Mouse (Mus musculus) urinary bladder, adult 2 months (tissue): ENCODE measurements around the gene Tbc1d1. TPM values are rescaled to one million over a fixed set of nuclear protein-coding genes. Genes with fewer than 3 reads are reported as not detected.
A peak's percentile ranks its signal among the peaks of the same experiment; 100 is the strongest.

Source experiments
- DNase-seq: peaks from one replicate; pipeline ENCODE4 v3.0.0; 2022; ENCODE audit warnings: low spot score
- polyA plus RNA-seq: library from polyadenylated mRNA; depleted of rRNA; stranded (reverse); fragments of >200 nt; gene quantifications from 2 replicates; pipeline ENCODE4 v1.2.3, GENCODE M21; 2012

The Tbc1d1 gene
- polyA plus RNA-seq, 1 experiment: 41.2 TPM

GRCm38 (mm10) chr5:64206875-64207274 lies 50.8 kb downstream of the Tbc1d1 start:
- DNase-seq: no peak

DNA sequence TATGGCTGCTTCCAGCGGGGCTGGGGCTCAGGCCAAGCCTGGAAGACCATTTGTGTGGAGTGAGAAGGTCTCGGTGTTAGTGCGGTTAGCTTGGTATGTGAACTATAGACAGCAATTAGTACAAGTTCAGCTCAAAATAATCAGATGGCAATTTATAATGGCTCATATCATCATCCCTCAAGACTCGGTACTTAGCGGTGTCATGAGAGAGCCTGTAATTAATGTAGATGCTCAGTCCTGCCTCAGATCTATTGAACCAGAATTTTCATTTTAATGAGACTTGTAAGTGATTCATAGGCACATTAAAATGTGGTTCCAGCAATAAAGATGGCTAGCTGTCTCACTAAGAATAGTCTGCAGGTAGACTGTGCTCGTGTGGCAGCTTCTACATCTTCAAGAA lies 51.7 kb downstream of the Tbc1d1 start:
- no peak for DNase-seq

DNA sequence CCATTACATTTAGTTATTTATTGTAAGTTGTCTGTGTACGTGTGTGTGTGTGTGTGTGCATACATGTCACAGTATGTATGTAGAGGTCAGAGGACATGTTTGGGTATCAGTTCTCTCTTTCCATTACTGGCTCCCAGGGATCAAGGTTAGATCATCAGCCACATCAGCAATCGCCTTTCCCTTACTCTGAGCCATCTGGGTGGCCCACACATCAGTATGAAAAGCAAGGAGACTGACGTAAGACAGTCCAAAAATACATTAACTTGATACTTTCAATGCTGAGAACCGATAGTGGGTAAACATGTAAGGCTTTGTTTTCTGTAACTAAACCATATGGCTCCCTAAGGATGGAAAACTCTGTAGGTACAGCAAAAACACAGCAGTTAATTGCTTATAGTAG lies 54.7 kb downstream of the Tbc1d1 start:
- no peak for DNase-seq

- DNase-seq: no peak
These were observed 55.2 kb downstream of the Tbc1d1 start for GRCm38 (mm10) chr5:64211284-64211683.

DNA sequence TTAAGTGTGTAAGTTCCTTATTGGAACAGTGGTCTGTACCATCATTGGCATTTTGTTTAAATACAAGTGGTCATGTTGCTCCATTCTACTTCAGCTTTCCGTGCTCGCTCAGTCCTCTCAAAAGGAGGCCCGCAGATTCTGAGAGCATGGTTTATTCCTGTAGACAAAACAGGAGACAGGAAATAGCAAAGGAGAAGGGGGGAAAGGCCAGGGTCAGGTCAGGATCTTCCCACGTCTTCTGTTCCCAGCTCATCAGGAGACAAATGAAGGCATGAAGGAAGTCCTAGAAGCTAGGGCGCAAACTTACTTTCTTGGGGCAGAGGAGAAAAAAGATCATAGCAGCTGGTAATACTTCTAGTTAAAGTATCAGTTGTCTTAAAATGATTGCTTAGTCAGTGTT lies 56.1 kb downstream of the Tbc1d1 start:
- DNase-seq: no peak

DNA sequence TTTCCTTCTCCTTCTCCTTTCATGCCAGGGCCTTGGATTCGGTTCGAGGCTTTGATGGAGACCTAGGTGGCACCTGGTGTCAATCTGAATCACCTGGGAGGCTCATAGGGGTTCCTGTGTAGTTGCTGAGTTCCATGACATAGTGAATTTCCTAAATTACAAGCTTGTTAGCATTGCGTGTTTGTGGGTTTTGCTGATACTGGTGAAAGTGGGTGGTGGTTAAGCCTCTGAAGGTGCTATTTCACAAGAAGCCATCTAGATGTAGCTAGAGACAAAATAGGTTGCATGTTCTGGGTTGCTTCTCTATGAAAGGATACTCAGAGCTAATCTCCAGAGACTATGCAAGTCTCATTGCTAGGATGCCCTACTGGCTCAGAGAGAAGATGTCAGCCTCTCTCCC lies 56.5 kb downstream of the Tbc1d1 start:
- DNase-seq: no peak

- no peak for DNase-seq
These were observed 59.7 kb downstream of the Tbc1d1 start for GRCm38 (mm10) chr5:64215806-64216205.

DNA sequence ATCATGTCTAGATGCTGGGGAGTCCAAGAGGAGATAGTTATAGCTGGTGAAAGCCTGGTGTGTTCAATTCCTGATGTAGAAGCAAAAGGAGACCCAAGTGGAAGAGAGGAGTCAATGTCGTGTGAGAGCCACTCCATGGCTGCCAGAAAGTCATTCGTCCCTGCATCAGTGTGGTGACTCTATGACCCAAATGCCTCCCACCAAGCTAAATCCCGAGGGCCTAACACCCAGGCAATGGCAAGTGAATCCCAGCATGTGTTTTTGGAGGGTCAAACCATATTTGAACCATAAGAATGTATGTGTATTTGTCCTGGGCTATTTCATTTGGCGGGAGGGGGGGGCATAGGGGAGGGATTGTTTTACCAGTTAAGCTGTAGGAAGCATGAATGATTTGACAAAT lies 60.2 kb downstream of the Tbc1d1 start:
- DNase-seq: no peak

- no peak for DNase-seq
These were observed 61.2 kb downstream of the Tbc1d1 start for GRCm38 (mm10) chr5:64217256-64217655.

DNA sequence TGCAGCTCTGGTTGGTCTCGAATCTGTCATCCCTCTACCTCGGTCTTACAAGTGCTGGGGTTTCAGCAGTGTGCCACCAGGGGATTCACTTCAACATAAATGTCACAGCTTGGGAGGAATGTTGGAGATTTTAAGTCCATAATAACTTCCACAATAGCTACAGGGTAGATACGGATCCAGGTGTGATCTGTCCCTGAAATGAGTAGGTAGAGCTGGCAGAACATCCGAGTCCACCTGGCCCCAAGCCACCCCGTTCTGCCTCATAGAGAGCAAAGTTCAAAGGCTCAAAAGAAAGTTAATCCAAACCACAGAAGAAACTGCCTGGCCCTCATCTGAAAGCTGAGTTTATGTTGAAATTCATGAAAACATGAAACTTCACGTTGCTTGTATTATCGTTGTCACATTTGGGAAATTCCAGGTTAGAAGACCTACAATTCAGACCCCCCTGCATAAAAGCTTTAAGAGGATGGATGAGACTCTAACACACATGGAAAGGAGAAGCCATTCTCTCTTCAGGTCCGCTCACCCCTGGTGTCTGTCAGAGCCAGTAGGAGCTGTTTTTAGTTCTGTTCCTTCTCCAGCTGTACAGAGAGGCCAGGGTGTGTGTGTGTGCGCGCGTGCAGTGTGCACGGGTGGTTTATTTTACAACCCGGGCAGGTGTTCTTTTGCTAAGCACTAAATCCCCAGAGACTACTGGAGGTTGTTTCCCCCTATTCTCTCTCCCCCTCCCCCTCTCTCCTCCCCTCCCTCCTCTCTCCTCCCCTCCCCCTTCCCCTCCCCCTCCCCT lies 61.9 kb downstream of the Tbc1d1 start:
- DNase-seq: no peak

DNA sequence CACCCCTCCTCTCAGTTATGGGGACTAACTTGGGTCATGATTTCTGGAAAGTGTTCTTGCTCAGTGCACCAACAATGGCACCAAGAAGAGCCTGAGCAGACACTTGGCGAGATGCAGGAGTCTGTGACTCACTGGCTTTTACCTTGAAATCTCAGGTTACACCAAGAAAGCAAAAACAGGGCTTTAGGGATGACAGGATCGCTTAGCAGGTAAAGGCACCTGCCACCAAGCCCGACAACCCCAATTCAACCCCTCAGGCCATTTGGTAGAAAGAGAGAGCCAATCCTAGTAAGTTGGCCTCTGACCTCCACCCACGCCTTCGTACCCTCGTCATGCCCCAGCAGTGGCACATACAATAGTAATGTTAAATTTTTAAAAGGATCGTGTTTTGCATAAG lies 62.5 kb downstream of the Tbc1d1 start:
- DNase-seq: no peak

DNA sequence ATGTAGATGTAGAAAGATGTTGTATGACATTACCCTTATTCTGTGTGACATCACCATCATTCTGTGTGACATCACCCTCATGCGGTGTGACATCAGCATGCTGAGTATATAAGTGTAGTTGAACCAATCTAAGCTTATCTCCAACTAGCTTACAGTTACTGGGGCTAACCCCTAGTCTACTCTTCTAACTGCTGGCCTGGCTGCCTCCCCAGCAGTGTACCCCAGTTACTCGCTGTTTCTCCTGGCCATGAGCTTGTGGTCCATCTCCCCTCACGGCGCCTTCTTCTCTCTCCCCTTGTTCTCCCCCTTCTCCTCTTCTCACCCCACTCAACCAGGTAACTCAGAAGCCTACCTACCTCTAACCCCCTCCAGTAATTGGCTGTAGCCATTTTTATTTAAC lies 64.7 kb downstream of the Tbc1d1 start:
- no peak for DNase-seq

GRCm38 (mm10) chr5:64224735-64225425 lies 68.8 kb downstream of the Tbc1d1 start:
- no peak for DNase-seq

DNA sequence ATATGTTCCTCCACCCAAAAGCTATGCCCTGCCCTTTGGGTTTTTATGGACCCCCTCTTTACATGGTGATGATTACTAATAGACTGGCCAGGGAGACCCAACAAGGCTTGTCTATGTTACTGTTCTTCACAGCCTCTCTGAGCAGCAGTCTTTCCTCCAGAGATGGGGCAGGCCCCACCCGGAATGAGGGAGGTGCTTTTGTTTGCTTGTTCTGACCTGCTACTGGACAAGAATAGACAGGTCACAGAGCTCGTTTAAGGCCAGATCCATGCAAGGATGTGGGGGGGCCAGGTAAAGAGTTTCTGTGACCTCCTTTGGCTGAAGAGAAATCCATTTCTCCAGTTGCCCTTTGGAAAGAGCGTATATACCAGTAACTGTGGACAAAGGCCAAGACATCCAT lies 72.1 kb downstream of the Tbc1d1 start:
- no peak for DNase-seq

DNA sequence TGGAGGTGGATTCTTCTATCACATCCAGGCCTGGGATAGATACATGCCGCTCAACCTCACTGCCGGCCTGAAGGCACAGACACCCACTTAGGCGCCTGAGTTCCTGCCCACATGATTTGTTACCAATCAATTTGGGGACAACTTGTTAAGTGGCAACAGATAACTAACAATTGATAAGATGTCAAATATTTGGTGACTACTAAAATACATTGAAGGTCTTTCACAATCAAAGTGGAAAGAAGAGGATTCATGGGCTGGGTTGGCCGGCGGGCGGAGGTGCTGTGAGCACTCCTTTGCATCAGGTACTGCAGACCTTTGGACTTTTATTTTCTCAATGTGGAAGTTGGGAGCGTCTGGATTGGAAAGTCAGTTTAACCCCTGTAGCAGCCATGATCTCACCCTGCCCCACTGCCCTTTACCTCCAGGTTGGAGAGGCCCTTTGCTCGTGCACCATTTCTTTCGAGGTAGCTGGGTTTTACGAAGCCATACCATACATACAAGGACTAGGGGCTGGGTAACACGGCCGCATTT lies 73.3 kb downstream of the Tbc1d1 start:
- DNase-seq: no peak

- DNase-seq: peak; percentile 76
These were observed 74.0 kb downstream of the Tbc1d1 start for GRCm38 (mm10) chr5:64230061-64230466.

GRCm38 (mm10) chr5:64230507-64231041 lies 74.5 kb downstream of the Tbc1d1 start:
- DNase-seq: no peak

DNA sequence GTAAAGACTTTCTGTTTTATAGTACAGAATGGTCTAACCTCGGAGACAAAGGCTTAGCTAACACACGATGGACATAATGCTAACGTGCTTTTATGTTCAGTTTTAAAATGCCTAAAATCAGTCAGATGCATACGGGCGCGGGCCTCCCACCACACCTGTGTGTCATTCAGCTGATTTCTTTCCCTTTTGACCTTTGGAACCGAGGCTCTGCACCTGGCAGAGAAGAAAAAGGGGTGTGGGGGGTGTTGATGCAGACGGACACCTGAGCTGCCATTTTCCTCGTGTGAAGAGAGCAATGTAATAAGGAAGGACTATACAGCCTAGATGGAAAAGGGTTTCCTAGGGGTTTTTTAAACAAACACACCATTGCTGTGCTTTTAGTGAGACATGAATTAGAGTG lies 76.8 kb downstream of the Tbc1d1 start:
- no peak for DNase-seq

DNA sequence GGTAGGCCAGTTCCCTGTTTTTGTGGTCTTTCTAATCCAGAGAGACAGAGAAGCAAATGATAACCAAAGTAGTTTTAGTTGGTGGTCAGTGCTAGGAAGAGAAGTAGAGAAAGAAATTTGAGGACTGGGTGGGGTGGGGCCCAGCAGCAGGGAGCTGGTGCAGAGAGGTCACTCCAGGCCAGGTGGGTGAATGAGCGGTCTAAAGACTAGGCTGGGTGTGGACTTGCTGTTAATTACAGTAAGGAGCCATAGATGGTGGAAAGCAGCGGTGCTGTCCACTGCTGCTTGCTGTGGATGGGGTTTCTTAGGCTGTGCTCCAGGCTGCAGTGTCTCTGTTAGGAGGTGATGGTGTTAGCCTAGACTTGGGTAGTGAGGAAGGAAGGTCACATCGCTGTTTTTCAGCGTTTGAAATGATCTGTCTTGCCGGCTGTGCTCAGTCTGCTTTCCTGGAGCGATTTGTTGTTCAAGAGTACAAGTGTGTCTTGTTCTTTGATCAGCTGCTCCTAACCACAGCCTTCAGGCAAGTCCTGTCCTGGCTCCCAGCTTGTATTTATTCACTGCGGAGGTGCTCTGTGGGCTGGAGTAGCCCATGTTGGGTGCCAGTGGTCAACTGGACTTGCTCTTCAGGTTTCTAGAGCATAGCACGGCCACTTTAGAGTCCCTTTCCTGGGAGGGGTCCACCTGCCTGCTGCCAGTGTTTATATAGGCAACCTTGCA lies 78.3 kb downstream of the Tbc1d1 start:
- DNase-seq: no peak

DNA sequence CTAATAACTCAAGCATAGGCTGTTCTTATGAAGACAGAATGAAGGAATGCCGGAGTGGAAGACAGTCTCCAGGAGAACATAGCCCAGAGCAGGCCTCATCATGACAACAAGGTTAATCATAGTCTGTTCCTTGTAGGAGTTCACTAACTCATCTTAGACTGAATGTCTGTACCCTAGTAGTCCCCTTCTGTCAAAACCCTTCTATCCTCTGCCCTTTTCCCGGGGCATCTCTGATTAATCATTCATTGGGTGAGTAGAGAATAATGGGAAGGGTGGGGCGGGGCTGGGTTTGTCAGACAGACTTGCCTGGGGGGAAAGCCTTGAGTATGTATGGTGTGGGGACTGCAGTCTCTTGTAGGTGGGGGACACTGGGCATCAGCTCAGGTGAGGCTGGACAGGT lies 79.1 kb downstream of the Tbc1d1 start:
- no peak for DNase-seq

DNA sequence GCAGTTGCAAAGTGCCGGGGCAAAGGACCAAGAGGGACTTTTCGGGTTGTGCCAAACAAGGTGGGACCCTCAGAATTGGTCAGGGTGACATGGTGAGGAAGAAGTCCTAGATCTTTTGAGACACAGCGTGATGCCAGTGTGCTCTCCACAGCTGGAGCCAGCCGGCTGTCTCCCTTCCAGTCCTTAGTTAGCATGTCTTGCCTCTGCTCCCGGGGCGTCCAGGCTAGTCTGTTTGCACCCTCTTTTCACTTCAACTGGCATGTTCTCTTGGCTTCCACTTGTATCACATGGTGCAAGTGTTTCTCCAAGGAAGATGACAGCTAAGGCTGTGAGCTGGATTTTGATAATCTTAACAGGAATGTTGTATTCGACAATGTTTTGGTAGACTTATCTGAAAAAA lies 80.5 kb downstream of the Tbc1d1 start:
- no peak for DNase-seq

DNA sequence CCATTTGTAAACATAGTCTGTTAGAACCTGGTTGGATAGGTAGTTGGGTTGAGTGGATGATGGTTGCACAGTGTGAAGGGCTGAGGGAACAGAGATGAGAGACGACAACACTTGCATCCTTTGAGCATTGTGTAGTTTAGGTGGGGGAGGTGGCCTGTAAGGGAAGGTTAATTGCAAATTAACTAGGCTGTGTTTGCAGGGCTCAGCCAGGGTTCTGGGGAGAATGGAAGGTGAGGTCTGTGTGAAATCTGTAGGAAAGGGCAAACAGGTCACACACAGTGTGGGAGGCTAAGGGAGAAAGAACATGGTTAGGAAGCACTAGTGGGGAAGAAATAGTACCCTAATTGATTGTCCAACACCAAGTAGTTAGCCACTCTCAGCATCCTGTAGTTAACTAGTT lies 81.2 kb downstream of the Tbc1d1 start:
- DNase-seq: no peak
